Mouse (Mus musculus): ENCODE data around the gene Prickle4. TPM values are rescaled to one million over a fixed set of nuclear protein-coding genes. Genes with fewer than 3 reads are reported as not detected.
"Not testable (repeated sequence)": the region's sequence is repeated elsewhere in the genome, so short reads cannot be mapped to it uniquely, and the experiment has no call there.

The Prickle4 gene
- polyA plus RNA-seq, 1 experiment = 0.13 TPM

- peaks cover 4% of the 10 kb centered on the region; the same call in 1 of the 2 replicates for H3K4me1 ChIP-seq (ENCODE audit: control insufficient read depth)
- H3K36me3 ChIP-seq (ENCODE audit: control insufficient read depth) = peaks cover 65% of the 10 kb centered on the region
- no peaks in the 10 kb centered on the region for H3K9me3 ChIP-seq (ENCODE audit: control insufficient read depth, low read length)
- H3K27me3 ChIP-seq (ENCODE audit: control insufficient read depth) = no peaks in the 10 kb centered on the region
- TF ChIP-seq TAL1 (IDR thresholded peaks at IDR 0.05; ENCODE audit: low read length) (no peak), GATA1 (IDR thresholded peaks at IDR 0.05; ENCODE audit: low read length) (no peak)
- no peak overlapping the region for H3K4me3 ChIP-seq (replicated peaks)
These were observed 31.4 kb downstream of the Prickle4 start for GRCm38 (mm10) chr17:47663009-47663713.

GRCm38 (mm10) chr17:47658741-47659243 lies 35.7 kb downstream of the Prickle4 start:
- Histone ChIP-seq H3K27me3 (ENCODE audit: control insufficient read depth) (no peaks in the 10 kb centered on the region), H3K4me3 (replicated peaks) (no peak overlapping the region), H3K4me1 (ENCODE audit: control insufficient read depth) (peaks cover 2% of the 10 kb centered on the region; the same call in 1 of the 2 replicates), H3K9me3 (ENCODE audit: control insufficient read depth, low read length) (no peaks in the 10 kb centered on the region), H3K36me3 (ENCODE audit: control insufficient read depth) (peaks cover 59% of the 10 kb centered on the region)
- TF ChIP-seq GATA1 (IDR thresholded peaks at IDR 0.05; ENCODE audit: low read length) = no peak
- TF ChIP-seq TAL1 (IDR thresholded peaks at IDR 0.05; ENCODE audit: low read length) = no peak

GRCm38 (mm10) chr17:47657901-47658300 lies 36.6 kb downstream of the Prickle4 start:
- Histone ChIP-seq H3K9me3 (ENCODE audit: control insufficient read depth, low read length) (no peaks in the 10 kb centered on the region), H3K27me3 (ENCODE audit: control insufficient read depth) (no peaks in the 10 kb centered on the region), H3K4me1 (ENCODE audit: control insufficient read depth) (no peaks in the 10 kb centered on the region), H3K36me3 (ENCODE audit: control insufficient read depth) (peaks cover 62% of the 10 kb centered on the region), H3K4me3 (replicated peaks) (no peak overlapping the region)
- no peak for TF ChIP-seq GATA1 (IDR thresholded peaks at IDR 0.05; ENCODE audit: low read length)

- H3K36me3 ChIP-seq (ENCODE audit: control insufficient read depth) = peaks cover 67% of the 10 kb centered on the region
- no peak for TF ChIP-seq GATA1 (IDR thresholded peaks at IDR 0.05; ENCODE audit: low read length)
- TF ChIP-seq TAL1 (IDR thresholded peaks at IDR 0.05; ENCODE audit: low read length) = no peak
- no peak overlapping the region for H3K4me3 ChIP-seq (replicated peaks)
- no peaks in the 10 kb centered on the region for H3K9me3 ChIP-seq (ENCODE audit: control insufficient read depth, low read length)
- H3K27me3 ChIP-seq (ENCODE audit: control insufficient read depth) = no peaks in the 10 kb centered on the region
- H3K4me1 ChIP-seq (ENCODE audit: control insufficient read depth) = no peaks in the 10 kb centered on the region
These were observed 38.8 kb downstream of the Prickle4 start for GRCm38 (mm10) chr17:47655697-47656096.

GRCm38 (mm10) chr17:47654346-47654745 lies 40.2 kb downstream of the Prickle4 start:
- not testable (repeated sequence) for H3K4me3 ChIP-seq (replicated peaks); H3K4me1 ChIP-seq (ENCODE audit: control insufficient read depth); H3K27me3 ChIP-seq (ENCODE audit: control insufficient read depth); H3K9me3 ChIP-seq (ENCODE audit: control insufficient read depth, low read length)
- H3K36me3 ChIP-seq (ENCODE audit: control insufficient read depth) = peaks cover 67% of the 10 kb centered on the region

GRCm38 (mm10) chr17:47651953-47652352 lies 42.6 kb downstream of the Prickle4 start:
- no peaks in the 10 kb centered on the region for H3K9me3 ChIP-seq (ENCODE audit: control insufficient read depth, low read length)
- no peaks in the 10 kb centered on the region for H3K27me3 ChIP-seq (ENCODE audit: control insufficient read depth)
- no peak for TF ChIP-seq TAL1 (IDR thresholded peaks at IDR 0.05; ENCODE audit: low read length)
- TF ChIP-seq GATA1 (IDR thresholded peaks at IDR 0.05; ENCODE audit: low read length) = no peak
- H3K4me3 ChIP-seq (replicated peaks) = no peak overlapping the region
- H3K36me3 ChIP-seq (ENCODE audit: control insufficient read depth) = peaks cover 78% of the 10 kb centered on the region
- H3K4me1 ChIP-seq (ENCODE audit: control insufficient read depth) = peaks cover 8% of the 10 kb centered on the region

GRCm38 (mm10) chr17:47648966-47649365 lies 45.6 kb downstream of the Prickle4 start:
- H3K4me1 ChIP-seq (ENCODE audit: control insufficient read depth) = peaks cover 22% of the 10 kb centered on the region
- no peak overlapping the region for H3K4me3 ChIP-seq (replicated peaks)
- H3K9me3 ChIP-seq (ENCODE audit: control insufficient read depth, low read length) = no peaks in the 10 kb centered on the region
- peaks cover 64% of the 10 kb centered on the region for H3K36me3 ChIP-seq (ENCODE audit: control insufficient read depth)
- TF ChIP-seq TAL1 (IDR thresholded peaks at IDR 0.05; ENCODE audit: low read length) (no peak), GATA1 (IDR thresholded peaks at IDR 0.05; ENCODE audit: low read length) (no peak)
- no peaks in the 10 kb centered on the region for H3K27me3 ChIP-seq (ENCODE audit: control insufficient read depth)

GRCm38 (mm10) chr17:47646683-47647082 lies 47.9 kb downstream of the Prickle4 start:
- TF ChIP-seq TAL1 (IDR thresholded peaks at IDR 0.05; ENCODE audit: low read length) (peak; percentile 8; the same call in 1 of the 3 replicates), GATA1 (IDR thresholded peaks at IDR 0.05; ENCODE audit: low read length) (no peak)
- Histone ChIP-seq H3K9me3 (ENCODE audit: control insufficient read depth, low read length) (no peaks in the 10 kb centered on the region), H3K27me3 (ENCODE audit: control insufficient read depth) (no peaks in the 10 kb centered on the region), H3K4me1 (ENCODE audit: control insufficient read depth) (peaks cover 26% of the 10 kb centered on the region), H3K36me3 (ENCODE audit: control insufficient read depth) (peaks cover 51% of the 10 kb centered on the region), H3K4me3 (replicated peaks) (no peak overlapping the region)

- Histone ChIP-seq H3K4me3 (replicated peaks) (no peak overlapping the region), H3K36me3 (ENCODE audit: control insufficient read depth) (peaks cover 52% of the 10 kb centered on the region), H3K27me3 (ENCODE audit: control insufficient read depth) (no peaks in the 10 kb centered on the region), H3K9me3 (ENCODE audit: control insufficient read depth, low read length) (no peaks in the 10 kb centered on the region), H3K4me1 (ENCODE audit: control insufficient read depth) (peaks cover 19% of the 10 kb centered on the region)
- no peak for TF ChIP-seq TAL1 (IDR thresholded peaks at IDR 0.05; ENCODE audit: low read length)
- no peak for TF ChIP-seq GATA1 (IDR thresholded peaks at IDR 0.05; ENCODE audit: low read length)
These were observed 51.5 kb downstream of the Prickle4 start for GRCm38 (mm10) chr17:47642992-47643391.

Other genes starting within 250 kb of the Prickle4 start
- 2.9 and 4.3 TPM in 2 replicates for gene Taf8, start 192.4 kb downstream of the Prickle4 start, polyA plus RNA-seq (2012)
- 247 and 292 TPM in 2 replicates for gene Ccnd3, start 189.7 kb downstream of the Prickle4 start, polyA plus RNA-seq (2012)
- 2.8 and 3.4 TPM in 2 replicates for gene Bysl, start 83.2 kb downstream of the Prickle4 start, polyA plus RNA-seq (2012)
- 0.43 and 0.45 TPM in 2 replicates for gene Med20, start 83.2 kb downstream of the Prickle4 start, polyA plus RNA-seq (2012)
- gene Gm20517, start 83.1 kb downstream of the Prickle4 start, polyA plus RNA-seq (2012) = 0.29 and 0.65 TPM in 2 replicates
- gene Usp49, start 64.0 kb downstream of the Prickle4 start, polyA plus RNA-seq (2012) = 2.2 and 2.4 TPM in 2 replicates
- gene Tomm6, start 6.3 kb downstream of the Prickle4 start, polyA plus RNA-seq (2012) = 8.2 and 11.4 TPM in 2 replicates
- gene Frs3, start 5.7 kb downstream of the Prickle4 start, polyA plus RNA-seq (2012) = 0.05 and 0.08 TPM in 2 replicates
- 0.05 TPM in 1 of 2 replicates, not detected in the other for gene Gm21981, start 281 bp downstream of the Prickle4 start, polyA plus RNA-seq (2012)
- gene Pgc, start 32.1 kb upstream of the Prickle4 start, polyA plus RNA-seq (2012) = not detected in 2 replicates
- 1.5 and 1.7 TPM in 2 replicates for gene Tfeb, start 42.3 kb upstream of the Prickle4 start, polyA plus RNA-seq (2012)
- 0.03 and 0.08 TPM in 2 replicates for gene Mdfi, start 140.0 kb upstream of the Prickle4 start, polyA plus RNA-seq (2012)
- 10.1 and 10.6 TPM in 2 replicates for gene Foxp4, start 229.9 kb upstream of the Prickle4 start, polyA plus RNA-seq (2012)

All from erythroblast, embryonic 14.5 days (primary cell).